Comparison of ENCODE assay signal across 28 mouse cellular contexts in genomic region chr16:35924341-35924740, GRCm38 (mm10).
"Had no signal": no experiment of that assay in that cellular context is flagged by ENCODE, and none has a peak within 500 bp of the region (broad histone marks: within the 10 kb centered on the region; RNA-seq: fewer than 3 reads in every experiment).

No protein-coding gene starts in this region.

- H3K9ac ChIP-seq: embryonic facial prominence, embryonic 12.5 days; embryonic facial prominence, embryonic 13.5 days; embryonic facial prominence, embryonic 15.5 days; forebrain, embryonic 12.5 days; forebrain, embryonic 13.5 days; forebrain, embryonic 15.5 days; forebrain, postnatal 0 days had no signal

- H3K27me3 ChIP-seq: embryonic facial prominence, embryonic 12.5 days; embryonic facial prominence, embryonic 13.5 days; embryonic facial prominence, embryonic 15.5 days; forebrain, embryonic 12.5 days; forebrain, embryonic 13.5 days; forebrain, embryonic 15.5 days had no signal

- H3K9me3 ChIP-seq: embryonic facial prominence, embryonic 10.5 days; embryonic facial prominence, embryonic 12.5 days; embryonic facial prominence, embryonic 13.5 days; embryonic facial prominence, embryonic 15.5 days; forebrain, embryonic 10.5 days; forebrain, embryonic 12.5 days; forebrain, embryonic 13.5 days; forebrain, embryonic 15.5 days had no signal

- H3K4me2 ChIP-seq: embryonic facial prominence, embryonic 12.5 days; embryonic facial prominence, embryonic 13.5 days; embryonic facial prominence, embryonic 15.5 days; forebrain, embryonic 12.5 days; forebrain, embryonic 13.5 days; forebrain, embryonic 15.5 days had no signal

- H3K36me3 ChIP-seq: embryonic facial prominence, embryonic 10.5 days; embryonic facial prominence, embryonic 12.5 days; embryonic facial prominence, embryonic 13.5 days; embryonic facial prominence, embryonic 15.5 days; forebrain, embryonic 12.5 days; forebrain, embryonic 15.5 days had no signal

- H3K4me1 ChIP-seq: embryonic facial prominence, embryonic 10.5 days; embryonic facial prominence, embryonic 12.5 days; embryonic facial prominence, embryonic 13.5 days; embryonic facial prominence, embryonic 15.5 days; forebrain, embryonic 10.5 days; forebrain, embryonic 12.5 days; forebrain, embryonic 13.5 days; forebrain, embryonic 15.5 days had no signal

- ATAC-seq: forebrain, embryonic 13.5 days; forebrain, embryonic 14.5 days; forebrain, embryonic 15.5 days; forebrain, embryonic 16.5 days; forebrain, postnatal 0 days had no signal

- DNase-seq: cerebellum, adult 2 months; cerebellum, adult 8-10 months; cerebellum, adult 9-10 months; cerebellum, adult 9-11 months; cerebellum, postnatal 10 days; cerebellum, postnatal 14 days; cerebellum, postnatal 25 days; cerebellum, postnatal 36 days; embryo, embryonic 11 days; forebrain, postnatal 0 days; gastrocnemius, adult 2 months; gastrocnemius, postnatal 10 days; gastrocnemius, postnatal 14 days; gastrocnemius, postnatal 25 days; gastrocnemius, postnatal 36 days; heart, adult 18-20 months; heart, adult 2 months had no signal

- H3K4me3 ChIP-seq: embryonic facial prominence, embryonic 10.5 days; embryonic facial prominence, embryonic 12.5 days; embryonic facial prominence, embryonic 13.5 days; embryonic facial prominence, embryonic 15.5 days; erythroblast, embryonic 14.5 days; forebrain, embryonic 10.5 days; forebrain, embryonic 12.5 days; forebrain, embryonic 13.5 days; forebrain, embryonic 15.5 days; gastrocnemius, adult 2 months; heart, adult 2 months had no signal

- H3K27ac ChIP-seq: embryonic facial prominence, embryonic 10.5 days; embryonic facial prominence, embryonic 12.5 days; embryonic facial prominence, embryonic 13.5 days; embryonic facial prominence, embryonic 15.5 days; forebrain, embryonic 10.5 days; forebrain, embryonic 12.5 days; forebrain, embryonic 13.5 days; forebrain, embryonic 15.5 days; gastrocnemius, adult 2 months; heart, adult 2 months had no signal
